Mouse (Mus musculus): ENCODE measurements at regions not wholly inside any gene's neighbourhood (a gene's known extent, or its start where the extent isn't known, plus 50 kb on each side); places are given as distances from the start of the nearest gene placed in this dataset.

DNA sequence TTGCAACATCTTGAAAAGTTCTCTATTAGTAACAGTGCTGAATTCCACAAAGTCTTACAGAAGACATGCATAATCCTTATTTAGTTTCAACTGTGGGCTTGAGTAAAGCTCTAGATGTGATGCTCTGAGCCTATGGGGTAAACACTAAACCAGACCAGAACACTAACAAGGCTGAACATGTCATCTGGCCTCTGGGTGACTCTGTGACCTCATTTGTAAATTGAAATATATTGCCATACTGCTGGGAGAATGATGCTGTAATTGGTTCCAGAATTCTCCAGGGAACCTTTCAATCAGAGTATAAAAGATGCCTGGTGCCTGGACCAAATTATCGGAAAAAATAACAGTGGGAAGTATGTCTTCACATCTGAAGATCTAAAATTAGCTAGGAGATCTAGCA is 309.9 kb upstream of the Megf9 start:
- ATAC-seq, result no peak

DNA sequence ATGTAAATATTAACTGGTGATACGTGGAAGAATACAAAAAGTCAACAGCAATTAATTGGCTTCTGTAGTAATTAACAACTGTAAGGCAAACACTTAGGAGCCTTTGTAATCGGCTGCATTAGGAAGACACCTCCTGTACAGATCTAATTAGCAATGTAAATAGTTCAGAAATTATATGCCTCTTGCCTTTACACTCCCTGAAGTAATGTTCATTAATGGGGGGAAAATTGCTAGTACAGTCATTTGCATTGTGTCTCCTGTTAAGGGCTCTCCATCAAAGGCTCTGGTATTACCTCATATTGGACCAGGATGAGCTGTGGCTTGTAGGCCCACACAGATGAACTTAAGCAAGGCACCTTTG is 276.1 kb upstream of the Megf9 start:
- ATAC-seq, result no peak

DNA sequence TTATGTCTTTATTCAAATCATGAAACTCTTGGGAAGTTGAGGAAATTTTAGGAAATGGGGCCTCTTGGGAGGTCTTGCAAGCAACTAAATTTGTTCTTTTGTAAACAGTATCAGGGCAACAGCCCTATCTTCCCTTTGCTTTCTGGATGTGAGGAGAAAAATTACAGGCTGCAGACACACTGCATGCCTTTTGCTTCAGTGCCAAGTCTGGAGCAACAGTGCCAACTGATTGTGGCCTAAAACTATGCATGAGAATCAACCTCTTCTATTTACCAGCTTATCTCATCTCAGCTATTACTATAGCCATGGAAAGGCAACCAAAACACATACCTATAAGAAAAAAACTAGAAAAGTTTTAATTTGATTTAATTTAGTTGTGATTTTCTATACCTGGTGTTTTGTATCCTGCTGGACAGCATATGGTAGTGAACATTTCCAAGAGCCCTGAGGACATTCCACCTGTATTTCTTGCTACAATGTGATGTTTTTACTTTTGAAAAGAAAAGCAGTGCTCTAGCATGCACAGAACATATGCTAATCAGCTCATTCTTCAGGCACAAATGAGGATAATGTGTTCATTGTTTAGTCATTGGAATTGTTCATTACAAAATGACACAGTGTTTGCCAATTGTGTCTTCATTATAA is 275.6 kb upstream of the Megf9 start:
- no peak for ATAC-seq

DNA sequence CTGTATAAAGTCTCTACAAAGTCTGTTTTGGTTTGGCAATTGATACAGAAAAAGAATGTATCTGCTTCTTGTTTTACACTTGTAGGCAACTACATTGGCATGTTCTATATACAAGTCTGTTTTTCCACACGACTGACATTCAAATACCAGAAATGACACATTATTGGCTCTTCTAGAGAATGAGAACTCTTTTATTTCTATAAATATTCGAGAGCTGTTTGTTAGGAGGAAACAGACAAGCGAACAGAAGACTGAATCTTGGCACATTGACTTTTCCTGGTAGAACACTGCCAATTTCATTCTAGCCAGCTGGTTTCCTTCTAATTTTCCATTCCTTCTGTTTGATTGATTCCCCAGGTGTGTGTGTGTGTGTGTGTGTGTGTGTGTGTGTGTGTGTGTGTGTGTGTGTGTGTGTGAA is 270.1 kb upstream of the Megf9 start:
- ATAC-seq, result no peak

DNA sequence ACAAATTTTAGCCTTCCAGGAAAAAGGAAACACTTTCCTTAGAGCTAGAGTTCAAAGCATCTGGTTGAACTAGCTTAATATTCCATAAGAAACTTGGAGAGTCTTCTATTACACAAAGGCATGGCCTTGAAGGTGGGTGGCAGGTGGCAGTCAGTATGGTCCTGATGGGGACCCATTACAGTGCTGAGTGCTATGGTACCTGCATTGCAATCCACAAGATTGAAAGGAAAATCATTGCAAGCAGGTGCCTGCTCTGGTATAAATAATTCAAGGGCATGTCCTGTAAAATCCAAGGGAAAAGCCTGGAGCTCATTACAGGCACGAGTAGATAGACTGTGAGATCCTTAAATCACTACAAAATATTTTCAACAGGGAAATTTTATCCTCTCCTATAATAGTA is 263.7 kb upstream of the Megf9 start:
- no peak for ATAC-seq

DNA sequence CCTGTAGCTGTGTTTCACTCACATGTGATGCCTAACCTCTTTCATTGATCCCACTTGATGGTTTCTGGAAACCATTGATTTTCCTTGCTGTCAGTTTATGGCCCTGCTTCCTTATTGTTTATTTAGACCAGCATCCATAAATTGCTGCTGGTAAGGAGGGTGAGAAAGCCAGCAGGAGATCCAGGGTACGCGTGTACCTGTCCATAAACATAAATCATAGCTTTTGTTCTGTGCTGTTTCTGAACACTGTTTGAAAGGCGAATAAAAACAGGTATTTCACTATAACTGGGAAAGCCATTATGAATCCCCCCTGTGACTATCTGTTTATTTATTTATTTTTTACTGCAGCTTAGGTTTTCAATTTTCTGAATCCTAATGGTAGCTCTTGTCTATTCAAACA is 263.1 kb upstream of the Megf9 start:
- ATAC-seq, result no peak

DNA sequence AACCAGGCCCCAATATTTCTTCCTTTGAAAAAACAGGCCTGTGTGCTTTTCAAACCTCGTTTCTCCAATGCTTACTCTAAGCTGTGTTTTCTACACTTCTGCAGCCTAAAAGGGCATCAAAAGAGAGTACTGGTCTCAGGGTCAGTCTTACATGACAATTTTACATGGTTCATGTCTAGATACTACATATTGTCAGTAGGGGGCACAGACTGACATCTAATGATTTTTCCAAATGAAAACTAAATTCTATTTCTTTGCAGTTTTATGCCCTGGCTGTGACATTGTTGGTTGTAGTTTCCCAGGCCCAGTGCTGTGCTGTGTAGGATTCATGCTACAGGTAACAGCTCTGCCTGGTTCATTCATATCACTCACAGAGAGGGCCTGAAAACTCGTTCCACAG is 248.7 kb upstream of the Megf9 start:
- no peak for ATAC-seq

DNA sequence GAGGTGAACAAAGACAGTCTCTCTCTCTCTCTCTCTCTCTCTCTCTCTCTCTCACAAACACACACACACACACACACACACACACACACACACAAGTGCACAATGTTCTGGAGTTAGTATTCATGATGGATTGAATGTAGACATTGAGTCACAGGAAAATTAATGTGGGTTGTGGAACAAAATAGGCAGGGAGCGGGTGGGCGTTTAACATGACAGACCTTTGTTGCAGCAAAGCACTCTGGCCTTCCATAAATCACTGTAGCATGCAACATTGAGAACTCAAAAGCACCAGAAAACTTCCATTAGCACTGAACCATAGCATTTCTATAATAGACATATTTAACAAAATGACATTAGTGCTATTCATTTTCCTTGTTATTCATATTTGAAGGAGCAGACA is 246.8 kb upstream of the Megf9 start:
- no peak for ATAC-seq

DNA sequence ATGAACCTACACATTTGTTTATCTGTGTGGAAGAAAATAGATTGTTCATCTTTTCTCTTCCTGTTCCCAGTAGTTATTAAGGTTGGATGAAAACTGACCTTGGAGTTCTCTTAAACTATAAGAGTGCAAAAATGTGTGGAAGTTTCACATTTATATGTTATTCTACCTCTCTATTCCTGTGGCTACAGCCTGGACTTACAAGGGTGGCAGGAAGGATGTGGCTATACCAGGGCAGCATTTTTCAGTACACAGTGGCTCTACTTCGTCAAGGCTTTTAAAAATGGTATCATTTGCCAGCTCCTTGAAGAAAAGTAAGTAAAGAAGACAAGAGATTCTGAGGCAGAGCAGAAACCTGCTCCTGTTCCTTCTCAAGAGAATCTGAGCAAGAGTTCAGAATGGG is 241.5 kb upstream of the Megf9 start:
- ATAC-seq, result no peak

DNA sequence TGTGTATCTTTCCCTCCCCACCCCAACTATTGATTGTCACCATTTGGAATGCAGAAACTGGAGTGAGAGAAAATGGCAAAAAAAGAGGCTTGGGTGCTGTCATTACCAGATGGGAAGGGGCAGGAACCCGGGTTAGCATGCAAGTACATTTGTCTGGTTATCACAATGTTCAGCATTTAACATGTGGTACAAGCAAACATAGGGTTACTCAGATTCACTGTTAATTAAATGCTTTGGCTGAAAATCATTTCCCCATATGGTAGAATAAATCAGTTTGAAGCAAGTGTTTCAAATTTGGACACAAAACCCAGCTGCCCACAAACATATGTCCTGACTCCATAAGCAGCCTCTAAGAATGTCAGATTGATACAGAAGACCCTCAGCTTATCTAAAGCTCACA is 208.6 kb upstream of the Megf9 start:
- ATAC-seq, result no peak

DNA sequence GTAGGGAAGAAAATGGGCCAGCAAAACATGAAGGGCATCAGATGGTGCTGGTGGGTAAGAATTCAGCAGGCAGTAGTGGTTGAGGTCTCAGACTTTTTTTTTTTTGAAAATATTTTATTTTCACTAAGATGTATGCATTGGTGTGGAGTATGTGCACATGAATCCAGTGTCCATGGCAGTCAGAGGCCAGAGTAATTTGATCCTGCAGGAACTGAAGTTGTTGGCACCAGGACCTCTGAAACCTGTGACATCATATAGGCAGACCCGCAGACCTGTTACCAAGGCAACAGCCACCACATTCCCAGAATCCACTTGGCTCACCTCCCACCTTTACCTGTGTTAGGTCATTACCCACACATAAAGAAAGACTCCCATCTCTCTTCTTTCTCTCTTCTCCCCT is 207.2 kb upstream of the Megf9 start:
- no peak for ATAC-seq

DNA sequence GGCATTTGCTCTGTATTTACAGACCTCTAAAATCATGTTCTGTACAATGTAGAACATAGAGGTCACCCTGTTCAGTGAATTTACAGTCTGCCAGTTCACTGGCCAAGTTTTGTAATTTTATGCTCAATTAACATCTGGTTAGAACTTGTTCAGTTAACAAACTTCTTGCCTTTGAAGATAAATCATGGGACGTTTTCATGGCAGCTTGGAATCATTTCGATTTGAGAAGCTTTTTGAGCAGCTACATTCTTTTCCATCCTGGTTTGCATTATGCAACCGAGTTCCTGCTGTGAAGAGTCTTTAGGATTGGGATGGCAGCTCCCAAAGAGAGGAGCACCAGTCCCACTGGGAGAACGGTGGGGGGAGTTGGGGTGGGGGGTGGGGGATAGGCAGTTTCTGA is 206.3 kb upstream of the Megf9 start:
- no peak for ATAC-seq

DNA sequence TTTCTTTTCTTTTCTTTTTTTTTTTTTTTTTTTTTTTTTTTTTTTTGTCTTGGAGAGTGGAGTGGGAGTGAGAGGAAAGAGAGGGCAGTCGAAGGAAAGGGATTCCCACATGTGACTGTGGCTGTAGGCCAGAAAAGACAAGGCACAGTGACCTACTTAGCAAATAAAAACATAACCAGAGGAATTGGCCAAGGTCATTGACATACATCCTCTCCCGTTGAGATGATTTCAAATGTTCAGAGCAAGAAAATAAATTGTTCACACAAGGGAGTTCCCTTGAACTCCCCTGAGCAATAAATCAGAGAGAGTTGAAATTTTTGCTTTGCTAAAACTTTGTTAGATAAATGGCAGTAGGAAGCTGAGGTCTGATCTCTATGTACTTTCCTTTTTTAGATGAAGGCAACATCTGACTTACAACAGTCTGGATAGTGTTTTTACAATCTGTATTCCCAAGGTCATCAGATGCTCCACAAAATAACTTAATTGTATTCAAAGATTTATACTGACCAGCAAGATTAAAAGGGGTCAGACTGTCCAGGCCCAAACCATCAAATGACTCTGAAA is 174.4 kb upstream of the Megf9 start:
- no peak for ATAC-seq

DNA sequence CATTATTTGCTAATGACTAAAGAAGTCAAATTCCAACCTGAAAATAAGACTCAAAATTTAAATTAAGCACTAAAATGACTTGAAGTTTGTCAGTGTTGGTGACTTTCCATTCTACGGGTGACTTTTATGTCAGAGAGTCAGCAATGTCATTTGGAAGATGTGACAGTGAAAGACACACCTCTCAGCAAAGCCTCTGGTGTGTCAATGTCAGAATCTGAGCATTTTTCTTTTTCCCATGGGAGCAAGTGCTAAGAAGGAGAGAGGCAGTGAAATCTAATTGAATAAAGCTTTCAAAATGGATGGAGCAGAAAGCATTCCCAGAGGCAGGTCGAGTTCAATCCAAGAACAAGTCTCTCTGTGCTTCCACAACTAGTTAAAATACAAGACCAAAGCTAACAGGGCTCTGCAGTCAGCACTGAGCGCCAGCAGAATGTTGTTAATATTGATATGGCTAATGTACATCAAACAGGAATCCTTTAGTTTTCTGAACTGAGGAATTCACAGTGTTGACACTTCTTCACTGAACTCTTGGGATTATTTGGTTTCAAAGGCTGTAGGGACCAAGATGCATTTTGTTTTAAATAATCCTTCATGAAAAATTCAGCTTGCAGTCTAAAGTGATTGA is 170.4 kb upstream of the Megf9 start:
- ATAC-seq, result no peak

DNA sequence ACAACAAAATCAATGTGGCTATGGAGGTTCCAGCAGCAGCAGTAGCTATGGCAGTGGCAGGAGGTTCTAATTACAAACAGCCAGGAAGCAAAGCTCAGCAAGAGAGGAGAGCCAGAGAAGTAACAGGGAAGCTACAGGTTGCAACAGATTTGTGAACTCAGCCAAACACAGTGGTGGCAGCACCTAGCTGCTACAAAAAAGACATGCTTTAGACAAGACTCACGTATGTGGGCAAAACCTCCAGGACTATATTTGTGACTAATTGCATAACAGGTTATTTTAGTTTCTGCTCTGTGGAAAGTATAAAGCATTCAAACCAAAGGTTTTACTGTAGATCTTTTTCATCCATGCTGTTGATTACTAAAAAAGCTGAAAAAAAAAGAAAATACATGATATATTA is 166.1 kb upstream of the Megf9 start:
- no peak for ATAC-seq

DNA sequence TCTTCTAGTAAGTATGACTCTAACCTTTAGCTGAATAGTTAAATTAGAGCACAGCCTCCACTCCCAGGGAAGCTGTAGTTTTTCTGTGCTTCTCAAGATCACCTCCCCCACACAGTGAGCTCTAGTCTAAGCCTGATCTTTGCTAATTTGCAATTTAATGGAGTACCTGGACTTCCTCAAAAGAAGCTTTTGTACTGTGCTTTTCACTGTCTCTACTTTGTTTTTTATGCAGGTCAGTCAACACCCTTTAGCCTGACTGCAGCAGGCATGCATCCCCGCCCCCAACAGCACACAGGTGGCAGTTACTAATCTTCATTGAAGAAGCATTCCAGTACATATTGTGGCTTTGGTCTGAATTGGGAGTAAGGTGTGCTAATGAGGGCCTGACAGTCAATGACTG is 129.4 kb upstream of the Megf9 start:
- ATAC-seq, result no peak

DNA sequence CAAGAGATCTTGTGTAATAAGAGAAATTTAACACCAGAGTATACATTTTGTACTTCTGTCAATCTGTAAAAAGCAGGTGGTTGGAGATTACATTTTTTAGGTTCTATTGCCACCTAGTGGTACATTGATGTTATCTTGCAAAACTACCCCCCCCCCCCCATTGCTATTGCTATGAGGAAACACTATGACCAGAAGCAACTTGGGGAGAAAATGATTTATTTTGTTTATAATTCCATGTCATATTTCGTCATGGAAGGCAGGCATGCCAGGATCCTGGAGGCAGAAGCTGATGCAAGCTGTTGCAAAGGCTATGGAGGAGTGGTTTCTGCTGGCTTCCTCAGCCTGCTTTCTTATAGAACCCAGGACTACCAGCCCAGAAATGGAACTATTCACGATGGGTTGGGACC is 86.6 kb upstream of the Megf9 start:
- ATAC-seq, result no peak

DNA sequence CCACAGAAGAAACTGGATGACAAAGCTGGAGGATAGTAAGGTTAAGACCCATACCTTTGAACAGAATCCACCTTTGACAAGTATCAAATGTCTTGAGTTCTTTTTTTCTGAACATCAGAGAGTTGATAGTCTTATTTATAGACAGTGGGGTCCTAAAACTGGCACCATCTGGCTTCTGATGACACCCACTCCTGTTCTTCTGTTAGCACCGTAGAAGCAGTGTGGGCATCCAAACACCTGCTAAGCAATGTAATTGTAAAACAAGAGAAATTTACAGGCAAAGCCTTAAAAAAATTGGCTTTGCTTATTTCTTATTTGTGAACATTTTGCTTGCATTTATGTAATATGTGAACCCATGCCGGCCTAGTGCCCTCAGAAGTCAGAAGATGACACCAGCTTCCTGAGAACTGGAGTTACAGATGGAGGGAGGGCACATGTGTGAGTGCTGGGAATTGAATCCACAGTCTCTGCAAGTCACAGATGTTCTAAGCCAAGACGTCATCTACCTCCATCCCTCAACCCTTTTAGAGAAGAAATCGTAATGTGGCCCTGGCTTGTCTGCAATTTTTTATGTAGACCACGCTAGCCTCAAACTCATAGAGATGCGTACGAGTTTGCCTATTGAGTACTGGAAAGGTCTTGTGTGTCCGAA is 85.0 kb upstream of the Megf9 start:
- ATAC-seq, result no peak

DNA sequence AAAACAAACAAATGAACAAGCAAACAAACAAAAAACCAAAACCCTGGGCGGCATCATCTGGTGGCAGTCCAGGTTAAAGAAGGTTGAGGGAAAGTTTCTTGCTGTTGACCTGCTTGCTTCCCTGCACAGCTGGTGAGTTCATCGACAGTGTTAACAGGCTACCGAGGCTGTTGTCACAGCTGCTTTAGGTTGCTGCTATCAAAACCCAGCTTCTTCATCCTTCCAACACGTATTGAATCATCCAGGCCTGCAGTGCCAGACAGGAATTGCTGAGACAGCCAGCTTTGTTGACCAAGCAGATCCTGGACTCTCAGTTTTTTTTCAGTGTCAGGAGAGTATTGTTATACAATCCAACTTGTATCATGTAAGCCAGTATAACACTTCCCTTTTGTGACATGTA is 81.0 kb upstream of the Megf9 start:
- ATAC-seq, result no peak

DNA sequence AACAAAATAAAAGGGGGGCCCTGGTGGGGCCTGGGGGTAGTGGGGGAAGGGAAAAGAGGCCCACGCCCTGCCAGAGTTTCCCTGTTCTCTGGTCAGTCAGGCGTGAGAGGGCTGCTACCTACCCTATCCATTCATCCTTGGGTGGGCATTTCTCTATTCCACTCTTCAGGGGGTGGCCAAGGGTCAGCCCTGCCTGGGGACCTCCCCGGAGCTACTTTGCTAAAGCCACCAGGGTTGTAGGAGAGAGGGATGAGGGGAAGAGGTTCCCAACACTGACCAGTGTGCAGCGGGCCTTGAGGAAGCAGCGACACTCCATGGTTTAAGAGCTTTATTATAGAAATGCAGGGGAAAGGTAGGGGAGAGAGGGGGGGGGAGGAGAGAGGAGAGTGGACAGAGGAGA is 79.6 kb upstream of the Megf9 start:
- no peak for ATAC-seq

DNA sequence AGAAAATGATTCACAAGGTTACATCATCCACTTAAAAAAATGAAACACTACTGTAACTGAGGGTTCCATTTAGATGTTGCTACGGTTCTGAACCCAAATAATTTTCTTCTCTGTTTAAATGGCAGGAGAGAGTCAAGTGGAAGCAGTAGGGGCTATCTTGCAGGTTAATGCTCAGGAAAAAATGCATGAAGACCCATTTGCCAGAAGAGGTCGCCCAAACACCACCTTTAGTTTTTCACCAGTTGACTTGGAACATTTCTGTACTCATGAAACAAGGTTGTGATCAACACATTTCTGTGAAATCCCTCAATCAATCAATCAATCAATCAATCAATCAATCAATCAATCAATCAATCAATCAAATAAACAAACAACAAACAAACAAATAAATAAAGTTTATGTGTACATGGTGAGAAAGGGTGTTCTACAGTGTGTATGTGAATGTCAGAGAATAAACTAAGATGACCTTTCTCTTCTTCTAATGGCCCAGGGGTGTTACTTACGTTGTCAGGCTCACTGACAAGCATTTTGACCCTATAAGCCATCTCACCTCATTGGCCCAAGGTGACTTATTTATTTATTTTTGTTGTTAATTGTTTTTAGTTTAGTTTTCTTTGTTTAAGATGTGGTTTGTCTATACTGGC is 68.5 kb upstream of the Megf9 start:
- no peak for ATAC-seq

DNA sequence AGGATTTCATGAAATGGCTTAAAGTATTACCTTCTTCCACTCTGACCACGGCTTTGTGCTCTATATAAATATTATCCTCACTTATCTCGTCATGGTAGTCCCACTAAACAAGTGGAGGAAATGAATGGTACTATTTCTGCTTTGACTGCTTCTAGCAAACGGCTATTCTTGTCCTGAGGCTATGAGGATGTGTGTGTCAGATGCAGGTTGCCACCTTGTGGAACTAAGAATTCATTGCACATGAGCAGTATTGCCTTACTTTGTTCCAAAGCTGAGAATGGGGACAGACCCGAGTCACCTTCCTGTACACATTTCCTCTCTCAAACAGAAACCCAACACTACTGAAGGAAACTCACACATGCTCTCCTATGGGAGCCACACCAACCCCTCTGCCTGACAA is 66.5 kb upstream of the Megf9 start:
- peak; percentile 60 for ATAC-seq

Measured in inflammation-experienced regulatory T-cells, adult 6 months (primary cell).